Mouse (Mus musculus): ENCODE measurements around the gene Kifc3.
"Not testable (repeated sequence)": the region's sequence is repeated elsewhere in the genome, so short reads cannot be mapped to it uniquely, and the experiment has no call there.

The Kifc3 gene

GRCm38 (mm10) chr8:95202056-95202570 is 499 bp downstream of the Kifc3 start:
- DNase-seq (ENCODE audit: low spot score in 2 of 2) = no peak

DNA sequence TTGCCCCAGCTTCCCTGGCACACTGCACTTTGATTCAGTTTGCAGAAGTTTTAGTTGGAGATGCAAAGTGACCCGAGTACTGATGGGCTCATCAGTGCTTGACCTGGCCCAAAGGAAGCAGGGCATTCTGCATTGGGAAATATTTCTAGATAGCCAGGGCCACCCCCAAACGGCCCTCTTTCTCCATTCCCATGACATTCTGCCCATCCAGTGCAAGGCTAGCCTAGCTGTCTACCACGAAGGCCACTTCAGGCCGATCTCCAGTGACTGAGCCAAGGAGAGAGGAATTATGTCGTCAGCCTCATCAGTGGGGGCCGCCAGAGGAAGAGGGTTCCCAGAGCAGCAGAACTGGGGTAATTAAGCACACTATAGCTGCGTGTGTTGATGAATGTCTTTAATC is 1.1 kb downstream of the Kifc3 start:
- DNase-seq (ENCODE audit: low spot score in 2 of 2) = no peak

DNA sequence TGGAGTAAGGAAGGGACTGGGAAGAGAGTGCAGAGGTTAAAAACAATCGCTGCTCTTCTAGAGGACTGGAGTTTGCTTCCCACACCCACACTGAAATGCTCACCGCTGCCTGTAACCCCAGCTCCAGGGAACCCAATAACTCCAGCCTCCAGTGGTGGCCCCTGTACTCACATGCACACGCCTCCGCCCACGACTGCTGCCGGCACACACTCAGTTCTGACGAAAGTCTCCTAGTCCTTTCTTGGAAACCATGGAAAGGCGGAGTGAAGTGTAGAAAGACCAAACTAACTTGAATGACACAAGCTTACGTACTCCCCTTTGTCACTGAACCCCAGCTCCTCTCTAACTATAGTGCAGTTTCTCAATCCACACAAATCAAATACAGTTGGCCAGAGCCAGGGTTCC is 2.6 kb downstream of the Kifc3 start:
- DNase-seq (ENCODE audit: low spot score in 2 of 2) = no peak

GRCm38 (mm10) chr8:95195728-95196127 is 6.9 kb downstream of the Kifc3 start:
- no peak for DNase-seq (ENCODE audit: low spot score in 2 of 2)

DNA sequence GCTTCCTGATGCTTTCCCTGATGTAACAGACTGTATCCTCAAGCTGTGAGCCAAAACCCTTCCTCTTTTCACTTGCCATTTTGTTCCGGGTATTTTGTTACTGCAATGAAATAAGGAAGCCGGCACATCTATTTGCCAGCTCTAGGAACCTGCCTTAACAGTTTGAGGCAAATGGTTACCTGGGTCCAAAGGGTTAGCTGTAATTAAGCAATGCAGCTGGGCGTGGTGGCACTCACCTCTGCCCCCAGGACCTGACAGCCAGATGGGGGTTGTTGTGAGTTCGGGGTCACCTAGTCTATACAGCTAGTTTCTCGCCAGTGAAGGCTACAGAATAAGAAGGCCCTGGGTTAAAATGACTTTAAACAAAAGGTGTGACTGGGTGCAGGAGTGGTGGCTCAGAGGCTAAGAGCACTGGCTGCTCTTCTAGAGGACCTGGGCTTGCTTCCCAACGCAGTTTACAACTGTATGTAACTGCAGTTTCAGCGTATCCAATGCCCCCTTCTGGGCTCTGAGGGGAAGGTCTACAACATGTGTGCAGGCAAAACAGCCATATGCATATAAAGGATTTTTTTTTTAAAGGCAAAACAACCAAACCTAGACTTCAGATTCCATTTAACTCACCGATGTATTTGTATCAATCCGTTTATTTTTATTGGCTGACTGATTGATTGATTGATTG is 11.0 kb downstream of the Kifc3 start:
- DNase-seq (ENCODE audit: low spot score in 2 of 2) = no peak

DNA sequence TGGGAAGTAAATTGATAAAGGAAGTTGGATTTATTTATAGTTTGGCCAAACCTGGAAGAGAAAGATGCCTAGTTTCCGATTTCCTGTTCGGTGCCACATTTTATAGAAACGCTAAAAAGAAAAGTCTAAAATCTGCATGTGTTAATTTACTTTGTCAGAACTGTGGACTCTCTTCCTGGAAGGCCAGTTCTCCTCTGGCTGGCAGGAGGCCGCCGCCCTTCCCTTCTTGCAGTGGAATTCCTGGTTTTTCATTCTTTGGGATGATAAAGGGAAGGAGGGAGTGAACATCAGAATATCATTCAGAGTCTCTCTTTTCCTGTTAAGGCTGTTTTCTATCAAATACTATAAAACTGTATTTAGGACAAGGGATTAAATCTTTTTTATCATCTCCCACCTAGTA is 15.0 kb downstream of the Kifc3 start:
- DNase-seq (ENCODE audit: low spot score in 2 of 2) = no peak

DNA sequence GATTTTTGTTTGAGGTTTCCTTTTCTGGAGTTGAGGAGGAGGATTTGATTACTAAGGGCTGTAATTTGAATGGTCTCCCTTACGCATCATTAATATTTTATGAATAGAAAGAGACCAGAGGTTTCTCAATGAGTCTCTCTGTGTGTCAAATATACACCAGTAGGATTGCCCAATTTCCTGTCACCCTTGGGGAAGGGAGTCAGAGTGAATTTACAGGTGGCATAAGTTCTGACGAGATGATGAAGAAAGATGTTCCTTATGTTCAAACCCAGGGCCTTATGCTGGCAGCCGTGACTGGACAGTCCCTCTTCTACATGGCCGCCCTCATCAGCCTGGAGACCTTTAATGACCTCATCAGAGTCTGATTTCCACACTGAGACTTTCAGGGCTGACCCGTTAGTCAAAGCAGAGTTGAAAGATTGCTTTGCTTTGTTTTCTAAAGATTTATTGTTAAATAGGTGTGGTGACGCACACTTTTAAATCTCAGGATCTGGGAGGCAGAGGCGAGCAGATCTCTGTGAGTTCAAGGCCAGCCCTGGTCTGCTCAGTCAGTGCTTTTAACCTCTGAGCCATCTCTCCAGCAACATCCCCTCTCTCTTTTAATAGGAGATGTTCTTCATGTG is 16.6 kb downstream of the Kifc3 start:
- DNase-seq (ENCODE audit: low spot score in 2 of 2) = no peak

GRCm38 (mm10) chr8:95185104-95185503 is 17.5 kb downstream of the Kifc3 start:
- DNase-seq (ENCODE audit: low spot score in 2 of 2) = no peak

- no peak for DNase-seq (ENCODE audit: low spot score in 2 of 2)
Observed at GRCm38 (mm10) chr8:95184171-95184570, 18.4 kb downstream of the Kifc3 start.

GRCm38 (mm10) chr8:95181850-95182249 is 20.8 kb downstream of the Kifc3 start:
- no peak for DNase-seq (ENCODE audit: low spot score in 2 of 2)

- no peak for DNase-seq (ENCODE audit: low spot score in 2 of 2)
Observed at GRCm38 (mm10) chr8:95178191-95178590, 24.4 kb downstream of the Kifc3 start.

GRCm38 (mm10) chr8:95176985-95177384 is 25.6 kb downstream of the Kifc3 start:
- DNase-seq (ENCODE audit: low spot score in 2 of 2) = no peak

DNA sequence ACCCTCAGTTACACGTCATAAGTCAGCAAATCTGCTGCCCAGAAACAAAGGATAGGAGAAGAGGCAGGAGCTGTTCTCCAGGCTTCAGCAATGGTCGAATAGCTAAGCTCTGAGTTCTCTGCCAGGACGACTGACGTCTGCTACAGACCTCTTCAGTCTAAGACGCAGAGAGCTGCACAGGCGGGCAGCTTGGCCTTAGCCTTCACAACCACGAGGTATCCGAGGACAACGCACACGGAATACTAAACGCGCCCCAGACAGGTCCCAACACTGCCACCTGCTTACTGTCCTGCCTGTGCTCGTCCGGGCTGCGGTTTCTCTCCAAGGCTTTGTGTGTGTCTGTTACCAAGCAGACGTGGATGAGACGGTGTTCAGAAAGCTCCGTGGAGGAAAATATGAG is 26.8 kb downstream of the Kifc3 start:
- DNase-seq (ENCODE audit: low spot score in 2 of 2) = no peak

DNA sequence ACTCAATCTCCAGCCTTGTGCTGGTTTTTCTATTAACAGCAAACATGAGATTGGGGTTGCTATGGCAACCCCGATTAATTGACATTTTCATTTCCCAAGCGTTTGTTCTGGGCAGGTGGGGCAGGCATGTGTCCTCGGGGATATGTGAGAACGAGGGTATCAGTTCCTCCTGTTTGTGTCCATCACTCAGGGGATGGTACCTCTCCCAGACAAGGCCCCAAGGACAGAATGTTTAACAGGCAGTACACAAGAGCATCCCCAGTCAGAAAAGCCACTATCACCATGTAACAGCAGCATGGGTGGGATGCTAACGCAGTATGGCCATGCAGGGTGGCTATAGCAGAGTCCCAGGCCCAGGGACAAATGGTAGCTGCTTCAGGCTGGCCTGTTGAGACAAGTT is 27.3 kb downstream of the Kifc3 start:
- DNase-seq (ENCODE audit: low spot score in 2 of 2) = no peak

DNA sequence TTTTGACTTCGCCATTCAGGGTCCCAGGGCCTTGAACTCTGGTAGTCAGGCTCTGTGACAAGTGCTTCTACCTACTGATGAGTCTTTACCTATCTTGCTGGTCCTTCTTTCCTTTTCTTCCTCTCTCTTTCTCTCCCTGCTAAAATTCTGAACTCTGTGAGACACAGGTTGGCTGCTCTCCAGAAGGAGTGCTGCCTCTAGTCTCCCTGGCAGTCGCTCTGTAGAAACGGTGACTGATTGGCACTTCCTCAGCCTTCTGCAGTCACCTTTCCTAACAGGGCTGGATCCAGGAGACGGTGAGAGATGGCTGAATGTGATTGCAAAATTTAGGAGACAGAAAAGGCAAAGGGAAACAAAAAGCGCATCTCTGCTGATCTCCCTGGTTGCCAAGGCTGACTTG is 30.2 kb downstream of the Kifc3 start:
- no peak for DNase-seq (ENCODE audit: low spot score in 2 of 2)

DNA sequence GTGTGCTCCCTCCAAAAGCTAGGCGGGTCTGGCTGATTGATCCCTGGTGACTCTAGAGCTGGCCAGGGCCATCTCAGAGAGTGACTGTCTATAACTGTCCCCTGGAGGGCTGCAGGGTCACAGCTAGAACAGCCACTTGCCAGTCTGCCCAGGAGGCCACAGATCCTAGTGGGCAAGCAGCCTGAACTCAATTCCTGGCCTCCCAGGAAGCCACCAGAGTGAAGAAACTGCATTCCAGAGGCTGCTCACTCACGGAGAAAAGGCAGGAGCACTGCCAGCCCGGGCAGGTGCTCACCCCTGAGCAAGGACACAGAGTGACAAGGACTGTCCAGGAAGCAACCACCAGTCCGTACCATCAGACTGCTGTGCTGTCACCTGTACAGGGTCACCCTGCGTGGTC is 34.9 kb downstream of the Kifc3 start:
- no peak for DNase-seq (ENCODE audit: low spot score in 2 of 2)

- DNase-seq (ENCODE audit: low spot score in 2 of 2) = no peak
Observed at GRCm38 (mm10) chr8:95166400-95166799, 36.2 kb downstream of the Kifc3 start.

- DNase-seq (ENCODE audit: low spot score in 2 of 2) = no peak
Observed at GRCm38 (mm10) chr8:95165923-95166322, 36.7 kb downstream of the Kifc3 start.

- DNase-seq (ENCODE audit: low spot score in 2 of 2) = no peak
Observed at GRCm38 (mm10) chr8:95164469-95164868, 38.1 kb downstream of the Kifc3 start.

GRCm38 (mm10) chr8:95163969-95164368 is 38.6 kb downstream of the Kifc3 start:
- DNase-seq (ENCODE audit: low spot score in 2 of 2) = not testable (repeated sequence)

DNA sequence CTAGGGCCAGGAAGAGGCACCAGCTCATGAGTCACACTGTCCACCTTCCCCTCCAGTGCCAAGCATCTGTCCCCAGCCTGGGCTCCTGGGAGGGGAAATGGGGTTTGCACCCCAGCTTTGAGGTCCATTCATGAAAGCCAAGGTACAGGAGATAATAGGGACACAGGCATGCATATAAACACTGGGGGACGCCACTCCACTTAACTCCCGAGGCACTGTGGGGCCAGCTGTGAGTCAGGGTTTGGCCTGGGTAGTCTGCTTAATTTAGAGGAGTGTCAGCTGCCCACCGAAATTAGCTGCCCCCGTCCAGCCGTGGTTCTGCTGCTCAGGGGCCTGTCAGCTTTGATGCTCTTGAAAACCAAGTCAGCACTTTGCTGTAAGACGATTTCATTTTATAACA is 39.8 kb downstream of the Kifc3 start:
- DNase-seq (ENCODE audit: low spot score in 2 of 2) = no peak

DNA sequence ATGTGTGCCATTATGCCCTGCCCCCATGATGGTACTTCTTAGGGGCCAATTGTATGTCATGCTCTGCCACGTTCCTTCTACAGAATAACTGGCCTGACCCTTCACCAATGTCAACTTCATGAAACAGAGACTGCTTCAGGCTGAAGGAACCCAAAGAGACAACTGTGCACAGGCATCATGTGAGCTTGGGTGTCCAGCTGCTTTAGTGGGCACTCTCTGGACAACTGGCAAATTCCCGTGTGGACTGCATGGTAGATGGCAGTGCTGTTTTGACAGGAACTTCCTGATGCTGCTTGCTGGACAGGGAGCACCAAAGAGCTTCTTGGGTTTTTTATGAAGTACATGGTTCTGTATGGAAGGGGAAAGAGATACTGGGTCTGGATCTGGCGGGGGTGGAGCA is 43.3 kb downstream of the Kifc3 start:
- DNase-seq (ENCODE audit: low spot score in 2 of 2) = no peak

DNA sequence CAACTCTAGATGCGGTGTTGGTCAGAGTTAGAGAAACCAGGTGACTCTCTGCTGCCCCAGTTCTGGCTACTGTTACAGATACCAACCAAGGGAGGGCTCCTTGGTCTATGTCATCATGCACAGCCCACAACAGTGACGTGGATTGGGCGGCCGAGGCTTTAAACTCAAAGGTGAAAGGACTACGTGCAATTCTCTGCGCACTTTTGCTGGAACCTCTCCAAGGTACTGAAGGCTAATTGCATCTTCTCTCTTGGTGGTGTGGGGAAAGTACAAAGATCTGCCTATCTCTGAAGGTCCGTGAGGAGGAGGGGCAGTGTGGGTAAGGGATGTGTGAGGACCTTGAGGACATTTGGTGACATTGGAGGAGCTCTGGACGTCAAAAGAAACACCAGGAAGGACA is 44.0 kb downstream of the Kifc3 start:
- DNase-seq (ENCODE audit: low spot score in 2 of 2) = no peak

DNA sequence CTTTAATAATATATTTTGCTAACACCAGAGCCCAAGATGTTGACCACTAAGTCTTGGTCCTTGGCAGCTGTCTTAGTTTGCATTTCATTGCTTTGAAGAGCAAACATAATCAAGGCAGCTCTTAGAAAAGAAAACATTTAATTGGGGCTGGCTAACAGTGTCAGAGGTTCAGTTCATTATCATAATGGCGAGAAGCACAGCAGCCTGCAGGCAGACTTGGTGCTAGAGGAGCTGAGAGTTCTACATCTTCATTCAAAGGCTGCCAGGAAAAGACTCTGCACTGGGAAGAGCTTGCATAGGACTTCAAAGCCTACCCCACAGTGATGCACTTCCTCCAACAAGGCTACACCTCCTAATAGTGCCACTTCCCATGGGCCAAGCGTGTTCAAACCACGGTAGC is 45.5 kb downstream of the Kifc3 start:
- no peak for DNase-seq (ENCODE audit: low spot score in 2 of 2)

Data from spleen, postnatal 36 days (tissue).